Mouse (Mus musculus) 3134 (cell line): ENCODE results near the gene Cyth1.

ENCODE experiments used
- DNase-seq: peaks from one replicate; pipeline ENCODE4 v3.0.0-alpha.2; 2011; ENCODE audit warnings: low spot score; ENCODE audit not compliant: insufficient read length; ENCODE audit errors: extremely low read depth

Cyth1 gene

DNA sequence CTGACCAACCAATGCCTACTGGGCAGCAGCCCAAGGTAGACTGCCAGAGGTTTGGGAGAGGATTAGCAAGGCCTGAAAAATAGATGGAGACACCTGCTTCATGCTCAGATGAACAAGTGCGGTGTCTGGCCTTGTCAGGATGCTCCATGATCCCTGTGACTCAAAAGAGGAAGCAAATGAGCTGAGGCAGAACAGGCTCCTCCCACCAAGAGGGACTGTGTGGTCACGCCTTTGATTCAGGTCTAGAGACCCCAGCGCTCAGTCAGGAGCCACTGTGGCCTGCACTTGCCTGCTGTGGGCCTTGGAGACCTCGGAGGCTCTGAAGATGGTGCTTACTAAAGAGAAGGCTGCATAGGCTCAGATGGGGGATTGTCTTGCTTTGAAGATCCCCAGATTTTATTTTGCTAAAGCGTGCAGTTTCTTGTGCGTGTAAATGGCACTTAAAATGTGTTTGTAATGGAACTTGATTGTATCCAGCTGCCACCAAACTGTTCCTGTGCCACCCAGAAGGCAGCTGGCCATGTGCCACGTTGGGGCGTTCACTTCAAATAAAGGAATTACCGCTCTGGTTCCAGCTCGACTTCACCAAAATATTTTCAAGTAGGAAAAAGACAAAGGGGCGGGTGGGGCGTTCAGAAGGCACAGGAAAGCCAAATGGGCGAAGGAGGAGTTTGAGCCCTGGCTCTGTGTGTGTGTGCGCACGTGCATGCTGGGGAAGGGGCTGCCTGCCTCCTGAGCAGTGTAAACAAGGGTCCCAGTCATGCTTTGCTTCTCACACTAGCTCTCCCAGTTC lies 6.0 kb upstream of the Cyth1 start:
- no peak for DNase-seq

DNA sequence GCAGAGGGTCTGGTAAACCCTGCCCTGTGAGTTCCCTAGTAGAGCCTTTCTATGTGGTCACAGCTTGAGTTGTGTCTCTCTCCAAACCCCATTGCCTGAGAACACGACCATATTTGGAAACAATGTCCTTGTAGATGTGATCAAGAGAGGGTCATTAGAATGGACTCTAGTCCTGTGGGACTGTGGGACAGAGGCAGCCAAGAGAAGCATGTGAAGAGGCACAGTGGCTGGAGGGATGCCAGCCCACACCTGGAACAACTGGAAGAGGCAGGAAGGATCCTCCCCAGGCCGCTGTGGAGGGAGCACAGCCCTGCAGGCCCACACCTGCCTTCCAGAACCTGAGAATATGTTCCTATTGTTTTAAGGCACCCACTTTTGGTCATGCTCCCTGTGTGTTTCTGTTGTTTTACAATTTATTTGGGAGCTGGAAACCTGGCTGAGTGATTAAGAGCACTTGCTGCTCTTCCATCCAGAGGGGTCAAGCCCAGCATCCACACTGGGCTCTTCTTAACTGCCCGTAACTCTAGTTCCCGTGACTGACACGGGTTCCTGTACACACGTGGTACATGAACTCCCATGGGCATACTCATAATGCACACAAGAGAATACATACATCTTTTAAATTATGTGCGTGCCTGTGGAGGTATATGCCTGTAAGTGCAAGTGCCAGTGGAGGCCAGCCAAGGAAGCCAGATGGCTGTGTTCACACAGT lies 5.2 kb upstream of the Cyth1 start:
- no peak for DNase-seq

DNA sequence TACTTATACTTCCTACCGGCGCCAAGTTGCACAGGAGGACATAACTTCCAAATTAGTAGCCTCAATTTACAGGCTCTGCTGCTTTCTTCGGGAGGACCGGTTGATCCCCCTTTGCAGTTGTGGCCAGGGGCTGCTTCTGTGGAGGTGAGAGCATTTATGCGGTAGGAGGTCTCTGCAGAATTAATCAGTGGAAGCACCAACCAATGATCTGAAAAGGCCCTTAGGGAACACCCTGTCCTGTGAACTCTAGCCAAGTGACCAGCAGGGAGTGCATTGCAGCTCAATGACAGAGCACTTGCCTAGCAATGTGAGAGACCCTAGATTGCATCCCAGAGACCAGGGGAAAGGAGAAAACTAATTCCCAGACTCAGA lies 606 bp upstream of the Cyth1 start:
- no peak for DNase-seq

DNA sequence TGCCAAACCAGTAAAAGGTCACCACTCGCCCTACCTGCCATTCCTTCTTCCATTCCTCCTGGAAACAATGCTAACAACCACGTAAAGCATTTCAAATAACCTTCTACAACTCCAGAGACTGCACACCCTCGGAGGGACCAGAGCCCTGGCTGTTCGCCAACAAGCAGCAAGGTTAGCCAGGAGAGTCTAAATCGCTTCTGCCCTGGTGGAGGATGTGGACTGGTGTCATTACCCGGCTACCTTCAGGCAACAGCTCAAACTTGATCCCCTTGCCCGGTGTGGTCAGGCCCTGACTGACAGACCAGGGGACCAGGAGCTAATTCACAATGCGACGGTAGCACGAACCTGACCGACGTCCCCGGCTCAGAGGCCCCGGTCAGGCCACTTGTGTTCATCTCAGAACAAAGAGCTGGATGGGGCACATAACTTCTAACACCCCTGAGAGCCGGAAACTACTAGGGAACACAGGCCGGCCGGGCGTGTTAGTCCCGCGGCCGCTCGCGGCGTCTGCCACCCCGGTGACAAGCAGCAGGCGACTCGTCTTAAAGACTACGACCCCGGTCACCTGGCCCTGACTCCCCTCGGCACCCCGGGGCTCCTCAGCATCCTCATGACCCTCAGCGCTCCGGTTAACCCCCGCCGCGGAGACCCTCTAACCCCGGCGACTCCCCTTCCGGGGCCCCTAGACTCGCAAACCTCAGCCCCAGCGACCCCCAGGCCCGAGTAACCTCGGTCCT lies 865 bp downstream of the Cyth1 start:
- DNase-seq, result peak; percentile 81

- DNase-seq, result no peak
These were observed 1.7 kb downstream of the Cyth1 start for GRCm38 (mm10) chr11:118246724-118247123.

- no peak for DNase-seq
These were observed 3.3 kb downstream of the Cyth1 start for GRCm38 (mm10) chr11:118245130-118245529.

GRCm38 (mm10) chr11:118243627-118244261 lies 4.6 kb downstream of the Cyth1 start:
- DNase-seq, result no peak

- no peak for DNase-seq
These were observed 5.9 kb downstream of the Cyth1 start for GRCm38 (mm10) chr11:118242506-118242905.

DNA sequence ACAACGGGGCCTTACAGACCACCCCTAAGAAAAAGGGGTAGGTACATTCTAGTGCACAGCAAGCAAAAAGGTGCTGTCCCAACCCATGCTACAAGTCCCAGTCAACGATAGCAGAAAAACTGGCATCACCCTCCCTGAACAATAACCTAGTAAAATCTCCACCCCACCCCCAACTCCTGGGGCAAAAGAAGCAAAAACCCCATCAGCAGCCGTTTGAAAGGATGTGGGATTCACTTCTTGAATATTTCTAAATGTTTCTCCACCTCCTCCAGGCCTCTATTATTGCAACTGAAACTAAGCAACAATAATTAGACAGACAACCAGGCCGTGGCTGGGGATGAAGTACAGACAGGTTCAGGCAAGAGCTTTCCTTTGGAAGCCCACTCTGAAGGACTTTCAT lies 8.0 kb downstream of the Cyth1 start:
- no peak for DNase-seq

DNA sequence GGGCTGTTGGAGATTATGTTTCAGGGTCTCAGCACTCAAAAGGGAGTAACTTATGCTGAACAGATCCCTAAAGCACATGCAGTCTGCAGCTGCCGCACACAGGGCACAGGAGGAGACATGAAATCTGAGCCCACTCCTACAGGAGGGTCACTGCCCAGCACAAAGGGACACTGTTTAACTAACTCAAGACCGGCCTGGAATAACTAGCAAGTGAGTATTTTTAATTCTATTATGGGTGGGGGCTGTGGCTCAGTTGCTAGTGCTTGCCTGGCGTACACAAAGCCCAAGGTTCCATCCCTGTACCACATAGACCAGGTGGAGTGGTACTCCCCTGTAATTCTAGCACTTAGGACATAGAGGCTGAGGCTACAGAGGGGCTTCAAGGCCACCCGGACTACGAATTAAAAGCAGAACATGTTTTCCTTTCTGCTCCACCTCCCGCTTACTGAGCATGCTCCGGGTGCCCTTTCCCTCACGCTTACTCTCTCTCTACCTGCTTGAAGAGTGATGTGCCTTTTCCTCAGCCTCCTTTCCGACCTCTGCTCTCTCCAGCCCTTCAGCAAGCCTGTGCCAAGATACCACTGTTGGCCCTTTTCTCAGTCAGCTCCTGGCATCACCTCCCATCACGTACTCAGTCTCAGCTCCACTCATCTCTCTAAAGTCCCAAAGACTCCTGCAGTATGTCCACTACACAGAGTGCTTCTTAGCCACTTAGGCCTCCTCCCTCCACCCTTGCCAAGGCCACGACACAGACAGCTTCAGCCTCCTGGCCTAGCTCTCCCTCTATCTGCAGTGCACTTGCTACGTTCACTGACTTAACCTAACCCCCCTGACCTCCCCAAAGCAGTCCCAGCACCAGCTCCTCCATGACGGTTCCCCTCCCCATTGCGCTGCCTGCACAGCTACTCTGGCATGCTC lies 8.9 kb downstream of the Cyth1 start:
- DNase-seq, result no peak

DNA sequence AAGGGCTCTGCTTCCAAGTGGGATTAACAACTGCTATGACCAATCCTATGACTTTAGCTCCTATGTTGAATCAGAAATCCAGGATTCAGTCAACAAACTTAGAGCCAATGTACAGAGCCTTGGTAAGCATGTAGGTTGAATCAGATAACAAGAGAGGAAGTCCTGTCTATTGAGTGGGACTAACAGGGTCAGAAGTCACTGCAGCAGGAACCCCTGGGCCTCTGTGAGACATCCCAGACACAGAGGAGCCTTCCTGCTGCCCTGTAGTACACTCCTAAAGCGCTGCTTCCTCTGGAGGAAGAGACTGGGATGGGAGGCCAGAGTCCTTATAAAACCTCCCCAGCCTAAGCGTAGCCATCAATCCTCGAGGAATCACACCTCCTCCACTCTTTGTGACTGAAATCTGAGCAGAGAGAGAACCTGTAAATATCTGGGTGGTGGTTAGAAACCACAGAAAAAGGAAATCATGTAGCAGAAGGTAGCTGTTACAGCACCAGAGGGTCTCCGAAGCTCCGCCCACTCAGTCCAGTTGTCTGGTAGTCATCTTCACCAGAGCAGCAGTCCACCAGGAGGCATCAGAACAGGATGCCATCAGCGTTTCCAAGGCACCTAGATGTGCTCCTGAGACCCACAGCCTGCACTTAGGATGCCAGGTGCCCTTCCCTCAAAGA lies 11.7 kb downstream of the Cyth1 start:
- DNase-seq, result no peak

- no peak for DNase-seq
These were observed 13.5 kb downstream of the Cyth1 start for GRCm38 (mm10) chr11:118234929-118235328.

- DNase-seq, result no peak
These were observed 13.9 kb downstream of the Cyth1 start for GRCm38 (mm10) chr11:118234500-118234899.

- no peak for DNase-seq
These were observed 14.5 kb downstream of the Cyth1 start for GRCm38 (mm10) chr11:118233924-118234323.

GRCm38 (mm10) chr11:118232314-118232831 lies 16.0 kb downstream of the Cyth1 start:
- DNase-seq, result peak; percentile 37

DNA sequence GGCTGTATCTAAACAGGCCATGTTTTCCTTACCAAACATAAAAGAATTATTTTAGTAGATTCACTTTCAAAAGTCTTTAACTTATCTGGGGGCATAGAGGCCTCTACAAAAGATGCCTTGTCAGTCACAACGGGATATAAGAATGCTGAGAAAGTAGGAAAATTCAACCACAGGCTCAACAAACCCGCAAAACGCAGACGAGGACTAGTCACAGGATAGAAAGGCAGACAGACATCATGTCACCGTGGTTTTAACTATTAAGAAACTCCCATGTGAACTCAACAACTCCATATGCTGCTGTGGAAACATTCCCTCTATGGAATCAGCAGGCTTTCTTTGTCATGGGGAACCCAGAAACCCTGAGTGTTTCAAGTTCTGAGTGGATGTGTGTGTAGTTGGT lies 18.5 kb downstream of the Cyth1 start:
- no peak for DNase-seq

- no peak for DNase-seq
These were observed 20.7 kb downstream of the Cyth1 start for GRCm38 (mm10) chr11:118227650-118228049.

- DNase-seq, result no peak
These were observed 21.5 kb downstream of the Cyth1 start for GRCm38 (mm10) chr11:118226850-118227249.

GRCm38 (mm10) chr11:118225862-118226261 lies 22.5 kb downstream of the Cyth1 start:
- no peak for DNase-seq
